Mouse (Mus musculus): ENCODE results near the gene Dyrk1a. TPM values are rescaled to one million over a fixed set of nuclear protein-coding genes. Genes with fewer than 3 reads are reported as not detected.

The Dyrk1a gene
- polyA plus RNA-seq, 1 experiment: 25.5 TPM

DNA sequence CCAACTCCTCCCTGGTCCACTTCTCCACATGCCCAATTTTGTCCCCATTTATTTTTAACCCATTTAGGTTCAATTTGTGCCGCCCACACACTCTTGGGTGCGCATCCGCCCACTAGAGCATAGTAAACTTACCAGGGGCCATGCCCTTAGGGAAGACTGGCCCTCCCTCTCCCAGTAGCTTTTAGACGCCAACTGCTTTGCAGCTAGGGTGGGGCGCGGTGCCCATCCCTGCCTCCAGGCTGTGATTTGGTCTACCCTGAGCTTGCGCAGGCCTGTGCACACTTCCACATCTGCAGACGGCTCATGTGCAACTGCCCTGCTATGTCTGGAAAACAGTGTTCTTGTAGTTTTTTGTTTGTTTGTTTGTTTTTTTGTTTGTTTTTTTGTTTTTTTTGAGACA lies 26.9 kb upstream of the Dyrk1a start:
- TF ChIP-seq POLR2A (IDR thresholded peaks at IDR 0.05; ENCODE audit: low read depth, low read length) (no peak), CTCF (conservative IDR thresholded peaks at IDR 0.05; ENCODE audit: insufficient read depth, insufficient read length, low read depth, low read length) (no peak)
- H3K4me3 ChIP-seq (ENCODE audit: insufficient read depth, low read depth, low read length): no peak overlapping the region
- no peak overlapping the region for H3K27ac ChIP-seq (ENCODE audit: insufficient read depth, low read depth, low read length)
- no peaks in the 10 kb centered on the region for H3K27me3 ChIP-seq (replicated peaks; ENCODE audit: control insufficient read depth, insufficient read depth, low read length)
- H3K4me1 ChIP-seq (ENCODE audit: control insufficient read depth, insufficient read depth, low read length): no peaks in the 10 kb centered on the region
- WGBS: 80% methylated on average over 8 of the region's 8 CpGs
- no peak for DNase-seq
- H3K36me3 ChIP-seq (ENCODE audit: control insufficient read depth, insufficient read depth, low read length): no peaks in the 10 kb centered on the region

DNA sequence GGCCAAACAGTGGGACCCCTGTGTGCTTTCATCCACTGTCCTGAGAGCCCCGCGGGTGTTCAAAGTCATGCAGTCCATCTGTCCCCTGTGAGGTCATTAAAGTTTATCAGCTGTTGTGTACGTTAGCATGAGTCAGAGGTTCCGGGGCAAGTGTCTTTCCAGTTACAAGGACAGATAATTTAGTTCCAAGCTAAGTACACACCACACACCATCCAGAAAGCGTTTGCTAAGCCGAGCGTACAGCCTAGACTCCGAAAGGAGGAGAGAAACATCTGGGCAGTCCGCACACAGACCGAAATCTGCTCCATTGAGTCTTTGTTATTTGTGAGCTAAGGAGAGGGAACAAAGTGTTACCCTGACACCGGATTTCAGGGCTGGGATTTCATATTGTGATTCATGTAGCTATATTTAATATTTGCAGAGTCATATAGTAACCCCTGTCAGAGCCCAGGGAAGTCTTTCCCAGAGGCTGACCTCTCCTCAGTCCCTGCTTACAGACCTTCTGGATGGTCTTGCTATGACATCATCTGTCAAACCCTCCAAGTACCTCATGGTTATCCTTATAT lies 25.2 kb upstream of the Dyrk1a start:
- WGBS: 63% methylated on average over 11 of the region's 11 CpGs
- H3K36me3 ChIP-seq (ENCODE audit: control insufficient read depth, insufficient read depth, low read length): no peaks in the 10 kb centered on the region
- H3K4me1 ChIP-seq (ENCODE audit: control insufficient read depth, insufficient read depth, low read length): no peaks in the 10 kb centered on the region
- H3K4me3 ChIP-seq (ENCODE audit: insufficient read depth, low read depth, low read length): no peak overlapping the region
- no peaks in the 10 kb centered on the region for H3K27me3 ChIP-seq (replicated peaks; ENCODE audit: control insufficient read depth, insufficient read depth, low read length)
- DNase-seq: no peak
- no peak for TF ChIP-seq CTCF (conservative IDR thresholded peaks at IDR 0.05; ENCODE audit: insufficient read depth, insufficient read length, low read depth, low read length)
- TF ChIP-seq POLR2A (IDR thresholded peaks at IDR 0.05; ENCODE audit: low read depth, low read length): no peak
- no peak overlapping the region for H3K27ac ChIP-seq (ENCODE audit: insufficient read depth, low read depth, low read length)

DNA sequence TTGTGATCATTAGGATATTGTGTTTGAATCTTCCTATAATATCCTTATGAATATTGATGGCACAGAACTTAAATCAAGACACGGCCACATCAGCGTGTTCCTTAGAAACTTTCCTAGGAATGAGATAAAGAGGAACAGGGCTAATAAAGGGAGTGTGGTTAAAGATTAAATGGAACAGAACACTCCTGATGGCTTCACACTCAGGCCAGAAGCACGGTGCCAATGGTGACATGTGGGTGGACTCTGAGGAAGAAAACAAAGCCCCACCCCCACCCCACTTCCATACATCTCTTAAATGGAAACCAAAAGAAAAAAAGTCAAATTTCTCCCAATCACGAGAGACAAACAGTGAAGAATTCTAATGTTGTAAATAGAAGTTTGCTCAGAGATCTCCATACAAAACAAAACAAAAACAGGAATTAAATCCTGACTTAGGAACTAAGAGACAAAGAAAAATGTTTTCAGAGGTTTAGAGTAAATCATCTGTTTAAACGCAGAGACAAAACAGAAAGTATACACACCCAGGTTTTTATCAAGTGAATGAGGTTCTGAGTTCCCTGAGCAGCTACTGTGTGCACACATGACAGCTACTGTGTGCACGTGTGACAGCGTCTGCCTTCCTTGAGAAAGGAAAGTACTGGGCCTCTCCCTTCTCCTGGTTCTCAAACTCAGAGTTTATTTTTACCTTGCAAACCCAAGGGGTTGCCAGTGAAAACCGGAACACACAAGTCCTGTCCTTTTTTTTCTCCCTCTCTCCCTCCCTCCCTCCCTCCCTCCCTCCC lies 23.8 kb upstream of the Dyrk1a start:
- peak; percentile 44 for DNase-seq

DNA sequence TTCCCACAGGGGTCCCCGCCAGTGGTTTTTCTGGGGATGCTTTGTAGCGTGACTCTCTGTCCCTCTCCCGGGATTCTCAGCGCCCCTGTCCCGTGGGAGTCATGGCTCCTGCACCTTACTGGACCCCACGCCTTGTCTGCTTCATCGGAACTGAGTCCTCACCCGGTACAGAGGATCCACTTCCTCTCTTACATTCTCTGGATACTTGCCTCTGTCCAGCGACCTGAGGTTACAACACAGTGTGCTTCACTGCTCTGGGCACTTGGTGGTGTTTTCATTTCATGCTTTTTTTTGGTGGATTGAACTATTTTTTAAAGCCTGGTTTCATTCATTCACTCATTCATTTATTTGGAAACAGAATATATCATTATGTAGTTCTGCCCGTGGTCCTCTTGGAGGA lies 20.0 kb upstream of the Dyrk1a start:
- no peaks in the 10 kb centered on the region for H3K27me3 ChIP-seq (replicated peaks; ENCODE audit: control insufficient read depth, insufficient read depth, low read length)
- no peaks in the 10 kb centered on the region for H3K4me1 ChIP-seq (ENCODE audit: control insufficient read depth, insufficient read depth, low read length)
- no peak overlapping the region for H3K4me3 ChIP-seq (ENCODE audit: insufficient read depth, low read depth, low read length)
- H3K36me3 ChIP-seq (ENCODE audit: control insufficient read depth, insufficient read depth, low read length): no peaks in the 10 kb centered on the region
- DNase-seq: no peak
- TF ChIP-seq CTCF (conservative IDR thresholded peaks at IDR 0.05; ENCODE audit: insufficient read depth, insufficient read length, low read depth, low read length): no peak
- 49% methylated on average over 10 of the region's 10 CpGs for WGBS
- no peak overlapping the region for H3K27ac ChIP-seq (ENCODE audit: insufficient read depth, low read depth, low read length)

More for the DNA sequence above, 23.8 kb upstream of the Dyrk1a start:
- Histone ChIP-seq H3K36me3 (ENCODE audit: control insufficient read depth, insufficient read depth, low read length) (no peaks in the 10 kb centered on the region), H3K4me1 (ENCODE audit: control insufficient read depth, insufficient read depth, low read length) (no peaks in the 10 kb centered on the region), H3K27ac (ENCODE audit: insufficient read depth, low read depth, low read length) (no peak overlapping the region), H3K27me3 (replicated peaks; ENCODE audit: control insufficient read depth, insufficient read depth, low read length) (no peaks in the 10 kb centered on the region), H3K4me3 (ENCODE audit: insufficient read depth, low read depth, low read length) (no peak overlapping the region)
- 27% methylated on average over 8 of the region's 8 CpGs for WGBS
- no peak for TF ChIP-seq CTCF (conservative IDR thresholded peaks at IDR 0.05; ENCODE audit: insufficient read depth, insufficient read length, low read depth, low read length)
- no peak for TF ChIP-seq POLR2A (IDR thresholded peaks at IDR 0.05; ENCODE audit: low read depth, low read length)

DNA sequence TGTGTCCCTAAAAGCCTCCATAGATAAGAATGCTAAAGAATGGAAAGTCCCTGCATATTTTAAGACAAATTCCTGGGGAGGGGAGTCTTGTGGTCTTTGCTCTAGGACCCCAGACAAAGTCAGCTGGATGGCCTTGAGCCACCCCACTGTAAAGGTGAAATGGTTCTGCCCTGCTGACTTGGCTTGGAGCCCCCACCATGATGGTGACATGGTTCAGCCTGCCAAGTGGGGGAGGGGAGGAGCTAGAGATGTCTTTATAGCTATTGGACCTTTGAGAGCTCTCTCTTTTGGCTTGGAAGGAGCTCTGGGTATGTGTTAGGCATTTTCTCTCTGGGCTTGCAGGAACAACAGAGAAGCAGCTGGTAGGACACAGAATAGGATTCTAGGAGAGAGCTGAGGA lies 17.9 kb upstream of the Dyrk1a start:
- TF ChIP-seq CTCF (conservative IDR thresholded peaks at IDR 0.05; ENCODE audit: insufficient read depth, insufficient read length, low read depth, low read length): no peak
- no peak for TF ChIP-seq POLR2A (IDR thresholded peaks at IDR 0.05; ENCODE audit: low read depth, low read length)
- H3K4me1 ChIP-seq (ENCODE audit: control insufficient read depth, insufficient read depth, low read length): no peaks in the 10 kb centered on the region
- no peak overlapping the region for H3K27ac ChIP-seq (ENCODE audit: insufficient read depth, low read depth, low read length)
- H3K4me3 ChIP-seq (ENCODE audit: insufficient read depth, low read depth, low read length): no peak overlapping the region
- peak; percentile 30 for DNase-seq
- no peaks in the 10 kb centered on the region for H3K36me3 ChIP-seq (ENCODE audit: control insufficient read depth, insufficient read depth, low read length)
- H3K27me3 ChIP-seq (replicated peaks; ENCODE audit: control insufficient read depth, insufficient read depth, low read length): no peaks in the 10 kb centered on the region

DNA sequence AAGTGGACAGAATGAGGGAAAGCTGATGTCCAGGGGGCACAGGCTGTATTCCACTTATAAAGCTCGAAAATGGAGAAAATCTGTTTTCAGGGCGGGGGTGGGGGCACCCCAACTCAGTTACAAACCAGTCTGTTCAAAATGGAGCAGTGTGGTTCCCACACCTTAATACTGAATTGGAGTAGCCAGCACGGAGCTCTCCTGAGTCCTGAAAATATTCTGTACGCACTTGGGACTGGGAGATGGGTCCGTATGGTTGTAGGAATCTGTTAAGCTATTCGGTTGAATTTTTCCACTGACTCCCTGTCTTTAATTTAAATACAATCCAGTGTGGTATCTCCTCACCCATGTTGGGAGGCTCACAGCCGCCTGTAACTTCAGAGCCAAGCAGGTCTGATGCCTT lies 14.5 kb upstream of the Dyrk1a start:
- no peaks in the 10 kb centered on the region for H3K4me1 ChIP-seq (ENCODE audit: control insufficient read depth, insufficient read depth, low read length)
- no peak for DNase-seq
- H3K27ac ChIP-seq (ENCODE audit: insufficient read depth, low read depth, low read length): no peak overlapping the region
- TF ChIP-seq CTCF (conservative IDR thresholded peaks at IDR 0.05; ENCODE audit: insufficient read depth, insufficient read length, low read depth, low read length) (no peak), POLR2A (IDR thresholded peaks at IDR 0.05; ENCODE audit: low read depth, low read length) (no peak)
- no peak overlapping the region for H3K4me3 ChIP-seq (ENCODE audit: insufficient read depth, low read depth, low read length)
- no peaks in the 10 kb centered on the region for H3K27me3 ChIP-seq (replicated peaks; ENCODE audit: control insufficient read depth, insufficient read depth, low read length)
- no peaks in the 10 kb centered on the region for H3K36me3 ChIP-seq (ENCODE audit: control insufficient read depth, insufficient read depth, low read length)
- 74% methylated on average over 7 of the region's 7 CpGs for WGBS

DNA sequence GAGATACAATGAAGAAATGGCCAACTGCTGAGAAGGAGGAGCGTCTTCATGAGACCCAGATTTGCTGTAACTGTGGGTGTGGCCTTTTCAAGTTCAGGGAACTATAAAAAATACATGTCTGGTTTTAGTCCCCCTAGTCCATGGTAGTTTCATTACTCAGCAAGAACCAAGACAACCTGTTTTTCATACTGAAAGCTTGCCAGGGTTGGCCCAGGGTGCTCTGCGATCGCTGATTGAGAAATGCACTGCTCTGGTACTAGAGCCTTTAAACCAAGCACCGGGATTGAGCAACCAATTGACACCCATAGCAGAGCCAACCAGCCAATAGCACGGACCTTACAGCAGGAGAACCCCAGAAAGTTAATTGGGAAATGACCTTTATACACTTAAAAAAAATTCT lies 13.6 kb upstream of the Dyrk1a start:
- H3K36me3 ChIP-seq (ENCODE audit: control insufficient read depth, insufficient read depth, low read length): no peaks in the 10 kb centered on the region
- no peaks in the 10 kb centered on the region for H3K27me3 ChIP-seq (replicated peaks; ENCODE audit: control insufficient read depth, insufficient read depth, low read length)
- H3K4me3 ChIP-seq (ENCODE audit: insufficient read depth, low read depth, low read length): no peak overlapping the region
- DNase-seq: no peak
- 78% methylated on average over 5 of the region's 5 CpGs for WGBS
- H3K4me1 ChIP-seq (ENCODE audit: control insufficient read depth, insufficient read depth, low read length): no peaks in the 10 kb centered on the region
- no peak for TF ChIP-seq CTCF (conservative IDR thresholded peaks at IDR 0.05; ENCODE audit: insufficient read depth, insufficient read length, low read depth, low read length)
- no peak for TF ChIP-seq POLR2A (IDR thresholded peaks at IDR 0.05; ENCODE audit: low read depth, low read length)
- no peak overlapping the region for H3K27ac ChIP-seq (ENCODE audit: insufficient read depth, low read depth, low read length)

All from kidney, adult 2 months (tissue).